Mouse (Mus musculus) lung, postnatal 0 days (tissue): Measurements from ENCODE around the gene Fgf14. TPM values are rescaled to one million over a fixed set of nuclear protein-coding genes. Genes with fewer than 3 reads are reported as not detected.

Source experiments
- ATAC-seq: fragments of 200-750 bp; cut with Nextera tagmentation; 2 replicates; pipeline ENCODE4 v1.8.0; 2017; ENCODE audit warnings: moderate library complexity
- DNase-seq: peaks from one replicate; pipeline ENCODE4 v3.0.0-alpha.2; 2016; ENCODE audit warnings: low spot score
- H3K27ac ChIP-seq: fragments of 300-500 bp; sonication (generic); 2 replicates; pipeline ENCODE4 v1.5.1; 2014; ENCODE audit warnings: antibody characterized with exemption, mild to moderate bottlenecking, low read length, mixed read lengths
- H3K27me3 ChIP-seq: fragments of 300-500 bp; sonication (generic); replicated peaks from 2 replicates; pipeline ENCODE4 v1.6.1; 2014; ENCODE audit warnings: low read length, mixed read lengths; ENCODE audit not compliant: insufficient read depth
- H3K36me3 ChIP-seq: fragments of 300-500 bp; sonication (generic); 2 replicates; pipeline ENCODE4 v1.6.1; 2014; ENCODE audit warnings: low read length, mixed read lengths; ENCODE audit not compliant: insufficient read depth
- H3K4me1 ChIP-seq: fragments of 300-500 bp; sonication (generic); 2 replicates; pipeline ENCODE4 v1.6.1; 2014; ENCODE audit warnings: antibody characterized with exemption, low read depth, low read length, mixed read lengths; ENCODE audit not compliant: insufficient read depth
- H3K4me2 ChIP-seq: fragments of 300-500 bp; sonication (generic); replicated peaks from 2 replicates; pipeline ENCODE4 v1.6.1; 2014; ENCODE audit warnings: low read depth, mild to moderate bottlenecking, low read length, moderate library complexity, mixed read lengths
- H3K4me3 ChIP-seq: fragments of 300-500 bp; sonication (generic); 2 replicates; pipeline ENCODE4 v1.5.1; 2014; ENCODE audit warnings: low read depth, low read length
- H3K9ac ChIP-seq: fragments of 300-500 bp; sonication (generic); replicated peaks from 2 replicates; pipeline ENCODE4 v1.6.1; 2014; ENCODE audit warnings: low read depth, mild to moderate bottlenecking
- H3K9me3 ChIP-seq: fragments of 300-500 bp; sonication (generic); 2 replicates; pipeline ENCODE4 v1.6.1; 2016; ENCODE audit warnings: low read length, mixed read lengths
- CTCF ChIP-seq: IDR thresholded peaks from 2 replicates; pipeline ENCODE4 v1.5.1; 2016; ENCODE audit warnings: antibody characterized with exemption, mild to moderate bottlenecking
- EP300 ChIP-seq: IDR thresholded peaks from 2 replicates; pipeline ENCODE4 v1.6.1; 2016; ENCODE audit warnings: antibody characterized with exemption, mild to moderate bottlenecking, control low read depth
- WGBS: fragments of 180-500 bp; shearing (Covaris S2); extraction: QIAGEN DNeasy Blood & Tissue Kit; methylation state at CpG from one replicate; pipeline ENCODE4 v1.1.7; 2014; 5-methylcytosine and 5-hydroxymethylcytosine counted together
- polyA plus RNA-seq: library from polyadenylated mRNA; unstranded; fragments of >200 nt; fragmentation: Nextera tagmentation; extraction: Ambion mirVana; gene quantifications from 2 replicates; pipeline ENCODE4 v1.2.1, GENCODE M21; 2015

Gene Fgf14
- polyA plus RNA-seq = 0.06 and 0.08 TPM in 2 replicates

GRCm38 (mm10) chr14:124676506-124677177 lies at the start of gene Fgf14:
TSS of gene Fgf14 (minus strand) at chr14:124677127.
- Histone ChIP-seq H3K4me3 (no peak within 1 kb of the TSS), H3K4me1 (no peaks in the 10 kb centered on the region), H3K27ac (no peak within 1 kb of the TSS), H3K9me3 (no peaks in the 10 kb centered on the region), H3K9ac (no peak within 1 kb of the TSS), H3K36me3 (no peaks in the 10 kb centered on the region), H3K4me2 (no peak within 1 kb of the TSS; the same call in 1 of the 2 replicates), H3K27me3 (no peaks in the 10 kb centered on the region)
- WGBS = 21% methylated on average over 12 of the region's 12 CpGs
- no peak for TF ChIP-seq EP300
- no peak for TF ChIP-seq CTCF
- DNase-seq (no peak), ATAC-seq (no peak)

GRCm38 (mm10) chr14:124677379-124677778 lies 452 bp upstream of the Fgf14 start:
- DNase-seq (peak; percentile 7), ATAC-seq (no peak)
- no peaks in the 10 kb centered on the region for H3K9me3 ChIP-seq
- no peak overlapping the region for H3K9ac ChIP-seq
- H3K4me1 ChIP-seq = no peaks in the 10 kb centered on the region
- H3K27ac ChIP-seq = no peak overlapping the region
- WGBS = 6% methylated on average over 10 of the region's 10 CpGs
- no peaks in the 10 kb centered on the region for H3K27me3 ChIP-seq
- no peaks in the 10 kb centered on the region for H3K36me3 ChIP-seq
- TF ChIP-seq EP300 = no peak
- H3K4me3 ChIP-seq = no peak overlapping the region
- H3K4me2 ChIP-seq = no peak overlapping the region

- ATAC-seq (no peak), DNase-seq (peak; percentile 4)
- WGBS = 19% methylated on average over 23 of the region's 23 CpGs
- Histone ChIP-seq H3K9ac (no peak overlapping the region), H3K27me3 (no peaks in the 10 kb centered on the region), H3K27ac (no peak overlapping the region), H3K4me2 (no peak overlapping the region; the same call in 1 of the 2 replicates), H3K4me3 (no peak overlapping the region), H3K36me3 (no peaks in the 10 kb centered on the region), H3K4me1 (no peaks in the 10 kb centered on the region), H3K9me3 (no peaks in the 10 kb centered on the region)
- TF ChIP-seq EP300 = no peak
- TF ChIP-seq CTCF = no peak
Observed at GRCm38 (mm10) chr14:124675654-124676505, 1.0 kb downstream of the Fgf14 start.

- Histone ChIP-seq H3K4me2 (no peak overlapping the region), H3K9me3 (no peaks in the 10 kb centered on the region), H3K27me3 (no peaks in the 10 kb centered on the region), H3K36me3 (no peaks in the 10 kb centered on the region), H3K4me3 (no peak overlapping the region), H3K27ac (no peak overlapping the region), H3K4me1 (no peaks in the 10 kb centered on the region), H3K9ac (no peak overlapping the region)
- ATAC-seq = no peak
- 5% methylated on average over 18 of the region's 21 CpGs for WGBS
- no peak for DNase-seq
- TF ChIP-seq CTCF (no peak), EP300 (no peak)
Observed at GRCm38 (mm10) chr14:124675142-124675653, 1.7 kb downstream of the Fgf14 start.

GRCm38 (mm10) chr14:124674536-124675141 lies 2.3 kb downstream of the Fgf14 start:
- ATAC-seq = no peak
- no peak for DNase-seq
- H3K9me3 ChIP-seq = no peaks in the 10 kb centered on the region
- H3K4me3 ChIP-seq = no peak overlapping the region
- TF ChIP-seq CTCF = no peak
- TF ChIP-seq EP300 = no peak
- 42% methylated on average over 8 of the region's 8 CpGs for WGBS
- no peaks in the 10 kb centered on the region for H3K27me3 ChIP-seq
- H3K27ac ChIP-seq = no peak overlapping the region
- no peak overlapping the region for H3K9ac ChIP-seq
- H3K4me2 ChIP-seq = no peak overlapping the region
- no peaks in the 10 kb centered on the region for H3K4me1 ChIP-seq
- no peaks in the 10 kb centered on the region for H3K36me3 ChIP-seq

- Histone ChIP-seq H3K27me3 (no peaks in the 10 kb centered on the region), H3K4me1 (no peaks in the 10 kb centered on the region), H3K4me2 (no peak overlapping the region), H3K9ac (no peak overlapping the region), H3K9me3 (no peaks in the 10 kb centered on the region), H3K27ac (no peak overlapping the region), H3K36me3 (no peaks in the 10 kb centered on the region), H3K4me3 (no peak overlapping the region)
- 12% methylated on average over 7 of the region's 7 CpGs for WGBS
- DNase-seq = no peak
- no peak for ATAC-seq
- TF ChIP-seq CTCF = no peak
- no peak for TF ChIP-seq EP300
Observed at GRCm38 (mm10) chr14:124669739-124670138, 7.2 kb downstream of the Fgf14 start.
